Mouse (Mus musculus): ENCODE results near the gene Qrsl1.
"Not testable (repeated sequence)": the region's sequence is repeated elsewhere in the genome, so short reads cannot be mapped to it uniquely, and the experiment has no call there.

Qrsl1 gene

DNA sequence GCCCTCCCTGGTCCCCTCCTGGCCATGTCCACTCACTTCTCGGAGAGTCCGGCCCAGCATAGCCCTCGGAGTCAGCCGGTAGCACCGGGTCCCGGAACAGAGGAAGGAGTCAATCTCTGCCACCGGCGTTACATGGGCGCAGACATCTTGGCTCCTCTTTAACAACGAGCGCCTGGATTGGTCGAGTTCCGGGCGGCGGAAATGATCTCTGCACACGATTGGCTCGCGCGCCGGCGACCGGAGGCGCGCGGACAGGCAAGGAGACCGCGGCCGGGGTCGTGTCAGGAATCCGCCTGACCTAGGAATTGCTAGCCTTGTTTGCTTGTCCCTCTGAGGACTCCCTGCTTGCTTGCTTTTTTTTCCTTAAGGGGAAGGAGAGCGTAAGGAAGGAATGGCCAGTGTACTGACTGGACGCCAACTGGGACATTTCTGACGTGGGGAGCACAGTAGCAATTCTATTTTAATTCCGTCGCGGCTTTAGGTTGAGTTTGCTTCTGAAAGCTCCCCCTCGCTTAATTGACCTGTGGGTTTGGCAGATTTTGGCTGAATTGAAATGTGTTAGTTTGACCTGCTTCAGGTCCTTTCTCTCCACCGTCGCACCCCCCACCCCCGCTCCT lies at the start of gene Qrsl1, which contains the start of gene Rtn4ip1:
Gene Qrsl1, minus strand, starts transcription at position 168 of the 617 bp plus-strand sequence.
Gene Rtn4ip1, plus strand, starts transcription at position 230 of the 617 bp plus-strand sequence.
- peak; percentile 96 for DNase-seq (ENCODE audit: low read depth)

DNA sequence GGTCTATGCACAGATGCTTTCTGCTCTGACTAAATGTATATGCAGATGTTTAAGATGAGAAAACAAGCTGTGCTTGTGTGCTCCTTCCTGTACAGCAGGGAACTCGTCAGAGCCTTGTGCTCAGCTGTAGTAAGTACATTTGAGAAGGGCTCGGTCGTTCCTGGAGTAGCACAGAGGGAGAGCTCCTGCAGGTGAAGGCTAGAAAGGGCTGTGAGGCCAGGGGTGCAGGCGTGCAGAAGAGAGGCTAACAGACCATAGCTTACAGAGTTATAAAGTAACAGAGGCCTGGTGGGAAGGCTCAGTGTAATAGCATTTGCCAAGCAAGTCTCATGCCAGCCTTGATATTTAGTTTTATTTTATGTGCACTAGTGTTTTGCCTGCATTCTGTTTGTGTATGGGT lies 43.9 kb upstream of the Qrsl1 start:
- no peak for DNase-seq (ENCODE audit: low read depth)

DNA sequence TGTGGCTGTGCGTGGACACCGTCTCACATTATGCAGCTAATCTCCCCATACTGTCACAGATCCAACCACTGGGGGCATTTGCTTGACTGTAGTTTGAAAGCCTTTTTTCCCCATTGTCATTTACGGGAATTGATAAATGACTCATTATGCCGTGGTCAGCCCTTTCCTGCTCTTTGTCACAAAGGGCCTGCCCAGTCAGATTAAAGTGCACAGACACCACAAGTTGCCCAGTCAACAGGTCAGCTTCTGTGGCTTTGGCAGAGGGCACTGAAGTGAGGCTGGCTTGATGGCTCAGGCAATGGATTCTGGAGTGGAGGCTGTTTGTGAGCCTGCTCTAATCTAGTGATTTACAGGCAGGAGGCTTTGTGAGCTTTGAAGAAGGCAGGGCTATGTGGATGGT lies 42.2 kb upstream of the Qrsl1 start:
- no peak for DNase-seq (ENCODE audit: low read depth)

DNA sequence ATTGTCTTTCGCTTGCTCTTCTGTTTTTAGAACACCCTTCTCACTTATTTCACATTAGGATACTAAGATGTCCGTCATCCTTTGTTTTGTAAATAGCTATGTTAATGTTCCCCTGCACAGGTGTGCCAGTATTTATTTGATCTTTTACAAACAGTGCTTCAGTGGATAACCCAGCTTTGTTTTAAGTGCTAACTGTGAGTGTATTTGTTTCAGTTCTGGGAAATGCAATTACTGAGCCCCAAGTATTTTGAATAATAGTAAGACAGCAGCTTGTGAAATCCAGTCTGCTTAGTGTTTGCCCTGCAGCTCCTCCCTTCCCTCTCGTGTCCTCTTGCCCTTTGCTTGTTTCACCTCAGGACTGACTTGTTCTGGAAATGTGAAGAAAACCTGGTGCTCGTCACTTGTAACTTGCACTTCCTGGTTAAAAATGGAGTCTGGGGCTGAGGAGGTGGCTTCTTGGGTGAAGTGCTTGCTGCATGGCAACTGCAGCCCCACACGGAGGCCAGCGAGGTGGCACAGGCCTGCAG lies 37.7 kb upstream of the Qrsl1 start:
- DNase-seq (ENCODE audit: low read depth) = no peak

DNA sequence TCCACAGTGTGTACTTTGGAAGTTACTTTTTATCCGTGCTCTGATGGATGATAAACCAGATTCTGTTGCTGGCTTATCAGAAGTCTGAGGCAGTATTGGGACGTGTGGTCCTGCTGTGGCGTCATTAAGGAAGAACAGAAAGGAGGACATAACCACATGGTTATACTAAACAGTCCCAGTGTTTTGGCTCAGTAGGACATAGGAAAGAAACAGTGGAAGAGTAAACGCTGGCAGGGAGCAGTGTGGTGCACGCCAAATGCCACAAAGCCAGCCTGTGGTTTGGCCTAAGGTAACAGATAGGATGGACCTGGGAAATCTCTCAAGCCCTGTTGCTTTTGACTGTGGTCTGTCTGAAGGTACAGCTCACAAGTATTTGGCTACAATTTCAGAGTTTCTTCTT lies 27.1 kb upstream of the Qrsl1 start:
- DNase-seq (ENCODE audit: low read depth) = no peak

DNA sequence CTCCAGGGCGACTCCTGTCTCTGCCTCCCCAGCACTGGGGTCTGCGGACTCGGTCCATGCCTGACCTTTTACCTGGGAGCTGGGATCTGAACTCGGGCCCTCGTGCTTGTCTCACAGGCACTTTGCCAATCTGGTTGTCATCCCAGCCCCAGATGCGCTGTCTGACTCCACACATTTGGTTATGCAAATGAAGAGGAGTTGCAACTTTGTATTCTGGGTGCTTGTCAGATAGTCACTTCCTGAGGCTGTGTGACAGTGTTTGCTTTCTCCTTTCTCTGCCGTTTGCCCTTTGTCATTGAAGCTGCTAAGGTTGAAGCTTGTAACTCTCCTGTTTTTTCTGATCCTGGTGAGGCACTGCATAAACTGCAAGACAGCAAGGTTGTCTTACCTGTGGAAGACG lies 26.2 kb upstream of the Qrsl1 start:
- no peak for DNase-seq (ENCODE audit: low read depth)

DNA sequence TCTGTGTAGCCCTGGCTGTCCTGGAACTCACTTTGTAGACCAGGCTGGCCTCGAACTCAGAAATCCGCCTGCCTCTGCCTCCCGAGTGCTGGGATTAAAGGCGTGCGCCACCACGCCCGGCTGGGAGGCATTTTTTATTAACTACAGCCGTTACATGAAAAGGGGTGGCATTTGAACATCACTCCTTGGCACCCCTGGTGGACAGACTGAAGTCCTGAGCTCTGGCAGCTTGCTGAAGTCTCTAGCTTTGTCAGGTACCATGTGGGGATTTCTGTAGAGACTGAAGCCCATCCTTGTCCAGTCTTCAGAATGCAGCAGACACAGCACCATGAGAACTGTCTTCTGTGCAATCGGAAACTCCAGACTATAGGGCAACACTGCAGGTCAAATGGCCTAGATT lies 24.2 kb upstream of the Qrsl1 start:
- DNase-seq (ENCODE audit: low read depth) = not testable (repeated sequence)

DNA sequence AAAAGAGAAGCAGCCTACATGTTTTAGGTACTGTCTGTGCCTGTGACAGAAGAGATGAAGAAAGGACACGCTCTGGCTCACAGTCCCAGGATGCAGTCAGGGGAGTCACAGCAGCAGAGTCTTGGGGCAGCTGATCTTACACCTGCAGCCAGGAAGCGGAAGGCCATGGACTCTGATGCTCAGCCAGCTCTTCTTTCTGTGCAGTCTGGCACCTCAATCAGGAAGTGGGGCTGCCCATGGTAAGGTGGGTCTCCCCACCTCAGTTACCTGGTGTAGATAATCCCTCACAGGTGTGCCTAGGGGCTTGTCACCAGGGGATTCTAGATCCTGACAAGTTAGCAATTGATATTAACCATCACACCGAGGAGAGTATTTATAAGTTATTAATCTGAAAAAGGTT lies 21.6 kb upstream of the Qrsl1 start:
- no peak for DNase-seq (ENCODE audit: low read depth)

DNA sequence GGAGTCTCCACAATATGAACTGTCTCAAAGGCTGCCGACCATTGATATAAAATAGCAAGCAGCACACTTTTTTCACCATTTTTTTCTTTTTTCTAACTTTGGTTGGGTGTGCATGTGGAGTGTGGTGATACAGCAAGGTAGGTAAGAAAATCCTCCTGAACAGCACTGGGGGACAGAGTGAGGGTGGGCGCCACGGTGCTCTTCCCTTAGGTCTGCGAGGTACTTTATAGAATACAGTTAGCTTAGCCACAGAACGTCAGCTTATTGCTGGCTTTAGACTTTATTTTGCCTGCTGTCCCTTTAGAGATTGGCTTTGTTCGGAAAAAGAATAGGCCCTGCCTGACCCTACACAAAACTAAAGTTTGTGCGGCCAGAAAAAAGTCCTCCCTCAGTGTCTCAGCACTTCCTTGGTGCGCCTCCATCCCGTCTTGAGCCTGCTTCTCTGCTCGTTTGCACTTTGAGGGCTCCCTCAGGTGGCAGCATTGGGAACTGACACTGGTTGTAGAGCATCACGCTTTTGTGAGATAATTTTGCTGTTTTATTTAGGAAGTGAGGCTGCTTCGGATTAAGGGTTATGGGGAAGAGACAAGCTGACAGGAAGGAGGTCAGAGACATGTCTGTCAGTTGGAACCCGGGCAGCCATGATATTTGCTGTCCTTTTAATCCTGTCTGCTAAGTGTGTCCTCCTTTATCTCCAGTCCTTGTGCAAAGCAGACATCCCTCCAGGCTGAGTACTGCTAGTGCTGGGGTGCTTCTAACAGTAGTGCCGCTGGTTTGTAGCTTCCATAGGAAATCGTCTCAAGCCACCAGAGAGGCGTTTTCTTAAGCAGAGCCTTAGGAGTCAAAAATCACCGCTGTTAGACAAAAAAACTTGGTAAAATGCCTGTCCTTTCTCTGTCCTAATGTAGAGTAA lies 17.4 kb upstream of the Qrsl1 start:
- DNase-seq (ENCODE audit: low read depth) = peak; percentile 79

DNA sequence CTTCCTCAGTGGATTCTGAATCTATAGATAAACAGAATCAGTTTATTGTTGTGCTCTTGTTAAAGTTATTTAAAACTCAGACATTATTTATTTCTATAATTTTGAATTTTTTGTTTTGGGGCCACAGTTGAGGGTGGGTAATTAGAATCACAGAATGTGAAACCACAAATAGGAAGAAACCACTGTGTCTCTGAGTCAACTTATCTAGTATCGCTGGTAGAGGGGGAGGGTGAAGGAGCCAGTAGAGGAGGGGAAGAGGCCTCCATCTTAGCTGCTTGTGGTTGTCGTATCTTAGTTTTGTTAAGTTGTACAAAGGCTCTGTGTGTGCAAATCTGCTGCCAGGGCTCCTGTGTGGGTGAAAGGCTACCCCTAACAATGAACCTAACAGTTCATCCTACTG lies 15.2 kb upstream of the Qrsl1 start:
- no peak for DNase-seq (ENCODE audit: low read depth)

DNA sequence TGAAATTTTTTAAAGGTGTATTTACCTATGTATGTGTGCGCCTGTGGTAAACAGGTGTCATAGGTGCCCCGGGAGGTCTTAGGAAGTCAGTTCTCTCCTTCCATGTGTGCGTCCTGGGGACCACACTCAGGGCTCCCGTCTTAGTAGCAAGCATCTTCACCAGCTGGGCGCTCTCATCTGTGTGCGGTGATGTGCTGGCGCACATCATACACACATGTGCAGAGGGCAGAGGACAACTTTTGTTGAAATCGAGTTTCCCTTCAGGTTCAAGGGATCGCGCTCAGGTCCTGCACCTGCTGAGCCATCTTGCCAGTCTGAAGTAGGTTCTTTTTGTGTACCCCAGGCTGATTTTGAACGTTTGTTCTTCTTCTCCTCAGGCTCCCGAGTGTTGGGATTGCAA lies 14.6 kb upstream of the Qrsl1 start:
- DNase-seq (ENCODE audit: low read depth) = no peak

DNA sequence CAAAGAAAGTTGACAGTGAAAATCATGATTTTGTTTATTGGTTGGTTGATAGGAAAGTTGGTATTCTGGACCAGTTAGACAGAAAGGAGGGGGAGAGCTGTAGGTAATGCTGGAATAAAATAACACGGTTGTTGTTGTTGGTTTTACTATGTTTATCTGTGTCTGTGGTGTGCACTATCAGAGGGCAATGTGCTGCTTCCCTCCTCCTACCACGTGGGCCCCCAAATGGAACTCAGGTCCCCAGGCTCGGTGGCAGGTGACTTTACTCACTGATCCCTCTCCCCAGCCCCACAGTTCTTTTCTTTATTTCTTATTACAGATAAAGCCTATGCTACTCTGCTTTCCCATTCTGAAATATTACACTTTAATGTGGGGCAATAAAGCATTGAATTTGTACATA lies 10.7 kb upstream of the Qrsl1 start:
- DNase-seq (ENCODE audit: low read depth) = no peak

DNA sequence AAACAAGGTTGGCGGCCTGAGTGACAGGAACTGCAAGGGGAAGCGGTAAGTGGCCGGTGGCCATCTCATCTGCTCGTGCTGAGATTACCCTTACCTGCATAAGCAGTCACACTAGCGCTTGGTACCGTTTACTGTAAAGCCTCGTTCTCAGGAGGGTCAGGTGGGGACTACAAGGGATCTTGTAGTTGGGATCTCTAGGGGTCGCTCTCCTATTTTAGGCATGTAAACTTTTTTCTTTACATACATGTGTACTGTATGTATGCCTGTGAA lies 9.3 kb upstream of the Qrsl1 start:
- no peak for DNase-seq (ENCODE audit: low read depth)

DNA sequence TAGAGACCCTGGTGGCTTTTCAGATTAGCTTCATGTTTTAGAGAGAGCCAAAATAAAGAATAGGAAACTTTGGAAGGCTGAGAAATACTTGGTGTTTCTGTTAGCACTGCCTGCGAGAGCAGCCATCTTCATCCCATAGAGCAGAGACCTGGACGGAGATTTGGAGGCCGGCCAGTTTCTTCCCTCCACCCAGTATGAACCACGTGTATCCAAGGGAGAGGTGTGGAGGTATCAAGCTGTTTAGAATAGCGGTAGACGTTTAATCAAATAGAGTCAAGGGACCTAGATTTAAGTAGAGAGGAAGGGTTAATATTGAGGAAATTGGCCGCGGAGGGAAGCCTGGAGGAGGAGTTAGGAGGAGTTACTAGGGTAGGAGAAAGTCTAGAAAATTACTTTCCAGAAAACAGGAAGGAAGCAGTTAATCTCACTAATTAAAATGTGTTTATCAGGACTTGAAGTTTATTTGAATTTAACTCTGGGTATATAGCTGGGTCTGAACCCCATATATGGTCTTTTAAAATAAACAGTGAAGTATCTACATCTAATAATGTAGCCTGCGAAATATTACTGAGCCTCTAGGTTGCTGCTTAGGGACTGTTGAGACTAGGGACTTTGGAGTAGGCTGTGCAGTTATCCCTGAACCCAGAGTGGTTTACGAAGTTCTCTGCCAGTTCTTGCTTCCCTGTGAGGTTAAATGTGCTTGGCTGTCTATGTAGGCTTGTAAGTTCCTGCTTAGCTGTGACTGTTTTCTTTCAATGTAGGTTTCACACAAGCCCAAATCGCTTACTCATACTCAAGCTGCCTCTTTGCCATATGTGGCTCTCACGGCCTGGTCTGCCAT lies 8.7 kb upstream of the Qrsl1 start:
- DNase-seq (ENCODE audit: low read depth) = no peak

DNA sequence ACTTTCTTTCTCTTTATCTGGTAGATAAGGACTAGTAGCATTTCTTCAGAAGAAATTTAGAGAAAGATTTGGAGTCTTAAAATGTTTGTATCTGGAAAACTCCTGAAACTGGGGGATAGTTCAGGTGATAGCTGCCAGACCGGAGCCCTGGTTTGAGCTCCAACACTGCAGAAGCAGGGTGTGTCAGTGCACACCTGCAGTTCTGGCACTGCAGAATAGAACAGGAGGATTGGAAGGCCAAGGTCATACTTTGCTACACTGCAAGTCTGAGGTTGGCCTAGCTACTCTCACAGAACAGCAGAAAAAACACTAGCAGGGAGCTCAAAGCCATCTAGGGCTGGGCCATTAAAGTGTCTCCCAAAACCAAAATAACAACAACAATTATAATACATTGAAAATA lies 3.0 kb upstream of the Qrsl1 start:
- DNase-seq (ENCODE audit: low read depth) = no peak

DNA sequence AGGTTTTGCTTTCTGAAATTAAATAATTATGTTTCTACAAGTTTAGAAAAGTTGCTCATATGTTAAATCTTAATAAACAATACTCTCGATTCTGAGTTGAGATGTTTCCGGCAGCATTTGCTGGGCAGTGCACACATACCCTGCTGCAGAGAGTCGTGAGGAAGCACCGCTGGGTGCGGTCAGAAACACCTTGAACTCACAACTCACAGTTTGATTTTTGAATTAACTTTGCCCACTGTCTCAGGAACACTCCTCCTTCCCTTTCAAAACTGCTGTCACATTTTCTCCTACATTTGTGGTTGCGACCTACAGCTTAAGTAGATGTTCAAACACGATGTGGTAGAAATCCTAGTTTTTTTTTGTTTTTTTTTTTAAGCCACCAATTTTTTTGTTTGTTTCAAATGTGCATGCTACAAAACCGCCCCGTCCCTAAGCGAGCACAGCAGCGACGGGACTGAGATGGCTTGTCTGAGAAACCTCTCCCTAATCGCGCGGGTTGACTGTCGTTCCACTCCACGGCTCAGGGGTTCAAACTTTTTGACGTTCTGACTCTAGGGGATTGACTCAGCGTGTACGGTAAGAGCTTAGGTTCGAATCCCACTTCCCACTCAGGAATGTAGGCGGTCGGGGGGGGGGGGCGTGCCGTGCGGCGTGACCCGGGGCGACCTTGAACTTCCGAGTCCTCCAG lies 518 bp downstream of the Qrsl1 start:
- DNase-seq (ENCODE audit: low read depth) = peak; percentile 61

DNA sequence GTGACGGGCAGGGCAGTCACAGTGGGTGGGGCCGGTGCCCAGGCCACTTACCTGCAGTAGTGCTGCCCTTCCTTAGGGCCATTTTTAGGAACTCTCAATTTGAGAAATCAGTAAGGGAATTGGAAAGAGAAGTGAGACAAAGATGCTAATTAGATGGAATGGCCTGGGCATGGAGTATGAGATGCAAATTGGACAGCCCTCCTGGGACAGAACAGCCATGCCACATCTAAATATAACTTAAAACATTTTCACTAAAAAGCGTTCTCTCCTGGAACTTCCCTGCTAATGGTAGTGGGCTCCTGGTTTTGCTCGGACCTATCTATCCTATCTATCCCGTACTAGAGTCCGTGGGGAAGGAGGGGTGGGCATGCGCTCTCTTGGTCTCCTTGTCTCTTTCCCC lies 3.3 kb downstream of the Qrsl1 start:
- no peak for DNase-seq (ENCODE audit: low read depth)

DNA sequence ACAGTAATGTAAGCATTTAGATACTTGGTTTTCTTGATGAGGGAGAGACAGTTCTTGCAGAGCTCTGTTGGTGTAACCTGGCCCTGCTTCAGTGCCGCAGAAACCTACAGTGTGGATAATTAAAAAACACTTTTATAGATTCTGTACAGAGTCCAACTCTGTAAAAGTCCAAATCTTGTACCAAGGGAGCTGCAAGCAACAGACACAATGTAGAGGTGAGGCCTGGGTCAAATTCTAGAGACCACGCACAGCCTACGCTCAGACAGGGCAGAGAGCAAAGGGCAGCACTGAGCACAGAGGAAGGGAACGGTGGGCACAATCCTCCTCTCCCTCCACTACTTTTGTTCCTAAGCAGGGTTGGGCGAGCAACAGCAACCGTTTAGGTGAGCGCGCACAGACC lies 5.5 kb downstream of the Qrsl1 start:
- no peak for DNase-seq (ENCODE audit: low read depth)

DNA sequence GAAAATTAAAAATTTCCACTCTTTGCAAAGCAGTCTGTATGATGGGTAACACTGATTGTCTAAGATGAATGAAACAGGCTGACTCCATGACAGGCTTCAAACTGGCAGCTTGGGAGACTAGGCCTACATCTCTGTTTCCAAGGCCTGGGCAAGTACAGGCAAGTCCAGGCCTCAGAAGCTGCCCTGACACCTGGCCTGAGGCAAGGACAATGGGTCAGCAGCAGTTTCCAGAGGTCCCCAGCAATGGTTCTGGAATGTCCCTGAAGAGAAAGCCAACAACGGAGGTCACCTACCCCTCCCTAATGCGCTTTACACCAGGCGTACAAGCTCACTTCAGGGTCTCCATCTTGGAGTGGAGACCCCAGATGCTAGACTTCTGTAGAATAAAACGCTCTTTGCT lies 8.6 kb downstream of the Qrsl1 start:
- DNase-seq (ENCODE audit: low read depth) = no peak

DNA sequence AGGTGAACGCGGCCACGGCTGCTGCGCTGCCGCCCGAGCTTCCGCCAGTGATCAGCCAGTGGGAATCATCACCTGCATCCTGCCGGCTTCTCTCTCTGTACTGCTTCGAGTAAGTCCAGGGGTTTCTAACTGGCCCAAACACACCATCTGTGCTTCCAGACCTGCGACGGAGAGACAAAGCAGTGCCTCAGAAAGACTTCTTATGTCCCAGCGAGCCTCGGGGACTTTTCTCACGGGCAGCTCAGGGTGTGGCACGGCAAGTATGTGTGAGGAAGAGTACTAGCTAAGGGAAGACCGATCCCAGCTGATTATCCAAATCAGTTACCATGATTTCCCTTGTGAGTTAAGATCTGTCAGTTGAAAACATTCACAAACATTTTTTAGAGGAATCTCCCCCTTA lies 12.6 kb downstream of the Qrsl1 start:
- no peak for DNase-seq (ENCODE audit: low read depth)

DNA sequence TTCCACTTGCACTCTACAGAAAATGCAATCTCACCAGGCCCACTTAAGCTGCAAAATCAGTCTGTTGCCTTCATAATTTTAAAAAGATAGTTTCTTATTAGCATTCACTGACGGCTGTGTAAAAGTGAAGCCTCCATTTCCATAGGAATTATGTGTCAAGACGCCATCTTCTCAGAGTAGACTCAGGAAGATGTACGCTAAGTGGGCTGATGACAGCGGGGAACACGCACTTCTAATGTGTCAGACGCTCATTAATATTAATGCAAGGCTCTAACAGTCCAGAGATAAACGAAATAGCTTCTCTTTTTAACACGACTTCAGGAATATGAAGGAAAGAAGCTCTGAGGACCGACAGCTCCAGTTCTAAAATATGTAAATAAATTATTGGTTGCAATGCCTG lies 13.9 kb downstream of the Qrsl1 start:
- DNase-seq (ENCODE audit: low read depth) = no peak

DNA sequence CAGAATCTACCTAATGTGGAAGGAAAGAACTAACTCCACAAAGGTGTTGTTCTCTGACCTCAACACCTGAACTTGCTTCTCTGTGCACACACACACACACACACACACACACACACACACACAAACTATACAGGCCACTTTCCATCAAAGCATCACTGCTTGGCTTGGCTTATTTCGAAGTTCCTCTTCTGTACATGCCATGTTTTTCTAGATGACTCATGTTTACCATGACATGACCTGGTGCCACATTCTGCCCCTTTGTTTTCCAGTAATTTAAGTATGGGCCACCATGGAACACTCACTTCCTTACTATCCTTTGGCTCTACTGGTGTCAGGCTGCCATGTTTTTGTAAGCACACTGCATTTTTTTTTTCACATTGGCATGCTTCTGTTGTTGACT lies 30.1 kb downstream of the Qrsl1 start:
- no peak for DNase-seq (ENCODE audit: low read depth)

Measured in induced T-regulatory cell, adult 2 months (primary cell).